Mouse (Mus musculus) erythroblast, adult 5-6 weeks (primary cell): ENCODE measurements around the gene Wdfy3. TPM values are rescaled to one million over a fixed set of nuclear protein-coding genes. Genes with fewer than 3 reads are reported as not detected.
A peak's percentile ranks its signal among the peaks of the same experiment; 100 is the strongest.
"Not testable (repeated sequence)": the region's sequence is repeated elsewhere in the genome, so short reads cannot be mapped to it uniquely, and the experiment has no call there.

ENCODE experiments used
- ATAC-seq: replicated peaks from 2 replicates; pipeline ENCODE4 v1.8.0; 2016; ENCODE audit warnings: moderate number of reproducible peaks, mild to moderate bottlenecking, moderate TSS enrichment, inconsistent platforms; ENCODE audit not compliant: poor library complexity, low FRiP score, severe bottlenecking
- total RNA-seq, 2 experiments: library from RNA; stranded (forward) in 1 of 2; stranded (reverse) in 1 of 2; fragments of 150-400 nt in 1 of 2; fragments of 200-764, 138-1000 nt in 1 of 2; gene quantifications; 2 replicates each; pipeline versions ENCODE4 v1.2.3 to v1.2.4; 2015 to 2017; ENCODE audit warnings: low replicate concordance in 2 of 2

Gene Wdfy3
- 4.0 and 5.4 TPM in 2 replicates for total RNA-seq (2015; ENCODE audit: low replicate concordance)
- total RNA-seq (2017; ENCODE audit: low replicate concordance), result 7.4 and 10.6 TPM in 2 replicates

GRCm38 (mm10) chr5:102069767-102070413 lies at the start of gene Wdfy3:
Gene Wdfy3 (minus strand): TSS chr5:102069921.
- ATAC-seq, result peak; percentile 94

GRCm38 (mm10) chr5:102113009-102113408 lies 43.3 kb upstream of the Wdfy3 start:
- no peak for ATAC-seq

GRCm38 (mm10) chr5:102112034-102112433 lies 42.3 kb upstream of the Wdfy3 start:
- ATAC-seq, result no peak

GRCm38 (mm10) chr5:102110031-102110430 lies 40.3 kb upstream of the Wdfy3 start:
- ATAC-seq, result no peak

GRCm38 (mm10) chr5:102105919-102106318 lies 36.2 kb upstream of the Wdfy3 start:
- ATAC-seq, result no peak

GRCm38 (mm10) chr5:102101815-102102214 lies 32.1 kb upstream of the Wdfy3 start:
- ATAC-seq, result not testable (repeated sequence)

- ATAC-seq, result no peak
These were observed 30.8 kb upstream of the Wdfy3 start for GRCm38 (mm10) chr5:102100246-102101241.

- no peak for ATAC-seq
These were observed 25.9 kb upstream of the Wdfy3 start for GRCm38 (mm10) chr5:102095576-102095975.

- ATAC-seq, result no peak
These were observed 21.0 kb upstream of the Wdfy3 start for GRCm38 (mm10) chr5:102090686-102091085.

- ATAC-seq, result no peak
These were observed 15.3 kb upstream of the Wdfy3 start for GRCm38 (mm10) chr5:102084737-102085705.

GRCm38 (mm10) chr5:102074086-102074485 lies 4.4 kb upstream of the Wdfy3 start:
- ATAC-seq, result no peak

GRCm38 (mm10) chr5:102072057-102072456 lies 2.3 kb upstream of the Wdfy3 start:
- ATAC-seq, result no peak

- ATAC-seq, result no peak
These were observed 1.5 kb upstream of the Wdfy3 start for GRCm38 (mm10) chr5:102071241-102071640.

GRCm38 (mm10) chr5:102070788-102071187 lies 1.1 kb upstream of the Wdfy3 start:
- no peak for ATAC-seq

- no peak for ATAC-seq
These were observed 670 bp upstream of the Wdfy3 start for GRCm38 (mm10) chr5:102070414-102070768.

- ATAC-seq, result peak; percentile 45; the same call in 1 of the 2 replicates
These were observed 512 bp downstream of the Wdfy3 start for GRCm38 (mm10) chr5:102069051-102069766.

GRCm38 (mm10) chr5:102066458-102066857 lies 3.3 kb downstream of the Wdfy3 start:
- no peak for ATAC-seq

GRCm38 (mm10) chr5:102063013-102063752 lies 6.5 kb downstream of the Wdfy3 start:
- no peak for ATAC-seq
